Mouse (Mus musculus) olfactory bulb, adult 2 months (tissue): ENCODE data around the gene Zbtb25. TPM values are rescaled to one million over a fixed set of nuclear protein-coding genes. Genes with fewer than 3 reads are reported as not detected.
A peak's percentile ranks its signal among the peaks of the same experiment; 100 is the strongest.

Experiments
- H3K27ac ChIP-seq: fragments of 200-500 bp; 2 replicates; pipeline ENCODE4 v1.5.1; 2012; ENCODE audit warnings: low read depth, low read length; ENCODE audit not compliant: insufficient read depth
- H3K4me1 ChIP-seq: fragments of 200-500 bp; 2 replicates; pipeline ENCODE4 v1.6.1; 2012; ENCODE audit warnings: low read length; ENCODE audit not compliant: control insufficient read depth, insufficient read depth
- H3K4me3 ChIP-seq: fragments of 200-500 bp; 2 replicates; pipeline ENCODE4 v1.5.1; 2012; ENCODE audit warnings: mild to moderate bottlenecking, low read depth, low read length, moderate library complexity; ENCODE audit not compliant: insufficient read depth
- CTCF ChIP-seq: fragments of 200-500 bp; IDR thresholded peaks from 2 replicates; pipeline ENCODE4 v1.5.1; 2012; ENCODE audit warnings: low read depth, mild to moderate bottlenecking, low read length, moderate library complexity; ENCODE audit not compliant: insufficient read depth
- POLR2A ChIP-seq: fragments of 200-500 bp; IDR thresholded peaks from 2 replicates; pipeline ENCODE4 v1.6.1; 2012; ENCODE audit warnings: mild to moderate bottlenecking, low read depth, low read length, moderate library complexity; ENCODE audit not compliant: insufficient read depth
- WGBS: fragments of 180-500 bp; shearing (Covaris S2); methylation state at CpG from one replicate; pipeline ENCODE4 v1.1.7; 2018; 5-methylcytosine and 5-hydroxymethylcytosine counted together
- polyA plus RNA-seq: library from polyadenylated mRNA; stranded (reverse); fragments of >200 nt; gene quantifications from 2 replicates; pipeline ENCODE4 v1.2.4, GENCODE M21; 2012; ENCODE audit warnings: low replicate concordance; ENCODE audit not compliant: missing spikeins, insufficient read depth, insufficient read length

Gene Zbtb25
- polyA plus RNA-seq, 1 experiment: not detected

DNA sequence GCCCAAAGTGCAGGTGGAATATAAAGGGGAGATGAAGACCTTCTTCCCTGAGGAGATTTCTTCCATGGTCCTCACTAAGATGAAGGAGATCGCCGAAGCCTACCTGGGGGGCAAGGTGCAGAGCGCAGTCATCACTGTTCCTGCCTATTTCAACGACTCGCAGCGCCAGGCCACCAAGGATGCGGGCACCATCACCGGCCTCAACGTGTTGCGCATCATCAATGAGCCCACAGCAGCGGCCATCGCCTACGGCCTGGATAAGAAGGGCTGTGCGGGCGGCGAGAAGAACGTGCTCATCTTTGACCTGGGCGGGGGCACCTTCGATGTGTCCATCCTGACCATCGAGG, 35.4 kb upstream of the Zbtb25 start:
- H3K4me1 ChIP-seq: peaks cover 20% of the 10 kb centered on the region
- H3K27ac ChIP-seq: no peak overlapping the region
- peak overlapping the region; percentile 83 for H3K4me3 ChIP-seq
- 11% methylated on average over 20 of the region's 20 CpGs for WGBS
- no peak for TF ChIP-seq CTCF
- no peak for TF ChIP-seq POLR2A

DNA sequence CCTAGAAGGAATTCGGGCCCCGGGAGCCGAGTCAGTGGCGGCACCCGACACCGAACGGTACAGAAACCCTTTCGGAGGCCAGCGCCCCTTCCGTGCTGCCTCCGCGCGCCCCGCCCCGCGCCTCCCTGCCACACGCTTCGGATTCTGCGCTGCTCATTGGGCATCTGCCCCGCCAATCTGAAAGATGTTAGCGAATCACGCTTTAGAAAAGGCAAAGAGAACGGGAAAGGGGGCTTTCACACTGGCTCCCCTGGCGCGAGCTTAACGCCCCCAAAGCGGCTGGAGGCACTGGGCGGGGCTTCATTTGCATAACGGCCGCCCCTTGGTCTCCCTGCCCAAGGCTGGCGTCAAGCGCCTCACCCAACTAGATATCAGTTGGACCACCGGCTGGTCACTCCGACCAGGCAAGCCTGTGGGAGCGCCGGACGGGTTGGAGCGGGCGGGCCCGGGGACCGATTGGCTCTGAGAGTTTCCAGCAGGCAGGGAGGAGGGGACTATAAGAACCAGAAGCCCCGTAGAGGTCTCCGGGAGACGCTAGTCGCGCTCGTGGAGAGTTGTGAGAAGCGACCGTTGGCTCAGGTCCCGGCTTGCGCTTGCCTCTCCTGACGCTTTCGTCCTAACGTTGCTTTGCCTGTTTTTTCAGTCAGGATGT, 34.6 kb upstream of the Zbtb25 start, which contains the start of gene Hspa2:
Hspa2 (plus strand) TSS at position 291 of the 652 bp plus-strand sequence.
- H3K27ac ChIP-seq: peak within 1 kb of the TSS; percentile 95
- WGBS: under 1% methylated on average over 54 of the region's 54 CpGs

DNA sequence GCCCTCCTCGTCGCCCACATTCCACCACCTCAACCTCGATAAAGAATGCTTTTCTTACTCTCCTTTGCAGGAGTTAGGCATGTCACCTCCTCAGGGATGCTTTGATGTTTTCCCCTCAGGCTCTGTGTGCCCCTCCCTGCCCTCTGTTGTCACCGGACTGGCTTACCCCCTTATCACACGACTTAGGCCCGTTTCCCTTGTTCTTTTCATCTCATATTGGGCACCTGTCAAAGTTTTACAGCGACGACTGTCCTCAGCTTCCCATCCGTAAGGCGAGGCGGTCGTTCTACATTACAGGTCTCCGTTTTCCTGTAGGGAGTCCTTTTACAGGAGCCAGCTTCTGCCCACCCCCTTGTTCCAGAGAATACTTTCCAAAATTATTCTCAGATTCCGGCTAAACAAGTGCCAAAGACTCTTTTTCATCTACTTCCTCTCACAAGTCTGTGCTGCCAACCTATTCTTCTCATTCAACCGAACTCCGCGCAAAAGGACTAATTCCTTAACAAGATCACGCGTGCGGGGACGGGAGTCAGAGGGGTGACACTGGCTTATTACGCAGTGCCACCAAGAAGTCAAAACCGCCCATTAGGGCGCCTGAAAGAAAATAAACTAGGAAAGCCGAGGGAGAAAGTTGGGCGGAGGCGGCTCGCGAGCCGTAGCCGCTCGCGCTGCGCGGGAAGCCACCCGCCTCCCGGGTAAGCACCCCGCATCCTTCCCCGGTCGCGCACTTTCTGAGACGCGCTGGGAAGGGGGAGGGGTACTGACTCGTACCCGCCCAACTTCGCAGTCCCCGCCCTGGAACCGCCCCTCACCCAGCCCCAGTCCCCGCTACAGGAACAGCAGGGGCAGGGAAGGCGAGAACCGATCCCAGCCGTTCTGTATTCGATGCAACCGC, 33.8 kb upstream of the Zbtb25 start:
- WGBS: 2% methylated on average over 54 of the region's 54 CpGs
- Histone ChIP-seq H3K4me1 (peaks cover 20% of the 10 kb centered on the region), H3K4me3 (peak overlapping the region; percentile 83), H3K27ac (peak overlapping the region; percentile 95)
- TF ChIP-seq POLR2A (no peak), CTCF (no peak)

More for the DNA sequence above, 34.6 kb upstream of the Zbtb25 start, which contains the start of gene Hspa2:
- H3K4me3 ChIP-seq: peak within 1 kb of the TSS; percentile 83
- TF ChIP-seq CTCF: no peak
- peak; percentile 96 for TF ChIP-seq POLR2A
- peaks cover 20% of the 10 kb centered on the region for H3K4me1 ChIP-seq

DNA sequence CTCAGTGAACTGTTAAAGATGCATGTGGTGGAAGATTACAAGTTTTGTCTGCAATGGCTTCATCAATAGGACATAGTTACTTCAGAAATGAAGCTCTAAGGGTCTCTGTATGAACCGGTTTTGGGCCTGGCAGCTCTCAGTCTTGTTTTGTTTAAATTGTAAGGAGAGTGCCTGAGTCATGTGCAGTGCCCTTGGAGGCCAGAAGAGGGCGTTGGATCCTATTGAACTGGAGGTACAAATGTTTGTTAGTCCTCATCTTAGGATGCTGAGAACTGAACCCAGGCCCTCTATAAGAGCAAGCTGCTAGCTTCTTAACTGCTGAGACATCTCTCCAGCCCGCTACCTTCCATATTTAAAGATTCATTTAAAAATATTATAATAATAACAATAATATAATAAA, 32.3 kb upstream of the Zbtb25 start:
- WGBS: 58% methylated on average over 3 of the region's 3 CpGs
- H3K4me3 ChIP-seq: no peak overlapping the region
- peaks cover 20% of the 10 kb centered on the region for H3K4me1 ChIP-seq
- no peak overlapping the region for H3K27ac ChIP-seq
- TF ChIP-seq CTCF: no peak
- no peak for TF ChIP-seq POLR2A

DNA sequence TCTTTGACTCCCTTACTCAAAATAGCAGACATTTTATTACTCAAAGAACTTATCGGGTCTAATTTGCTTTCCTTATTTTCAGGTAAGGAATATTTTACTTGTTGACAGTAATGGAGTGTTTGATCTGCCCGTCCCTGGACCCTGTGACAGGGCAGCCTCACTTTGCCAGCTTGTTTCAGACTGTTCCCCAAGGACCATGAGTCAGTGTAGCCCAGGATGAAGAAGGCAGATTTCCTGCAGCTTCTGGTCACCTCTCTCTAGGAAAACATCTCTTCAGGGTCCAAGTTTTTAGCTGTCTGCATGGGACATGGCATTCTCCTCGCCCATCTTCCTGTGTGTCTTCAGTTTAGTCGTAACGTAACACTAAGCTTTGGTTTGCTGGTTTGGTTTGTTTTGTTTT, 27.9 kb upstream of the Zbtb25 start:
- WGBS: 91% methylated on average over 5 of the region's 5 CpGs
- Histone ChIP-seq H3K4me3 (no peak overlapping the region), H3K4me1 (no peaks in the 10 kb centered on the region), H3K27ac (no peak overlapping the region)
- no peak for TF ChIP-seq POLR2A
- TF ChIP-seq CTCF: no peak

DNA sequence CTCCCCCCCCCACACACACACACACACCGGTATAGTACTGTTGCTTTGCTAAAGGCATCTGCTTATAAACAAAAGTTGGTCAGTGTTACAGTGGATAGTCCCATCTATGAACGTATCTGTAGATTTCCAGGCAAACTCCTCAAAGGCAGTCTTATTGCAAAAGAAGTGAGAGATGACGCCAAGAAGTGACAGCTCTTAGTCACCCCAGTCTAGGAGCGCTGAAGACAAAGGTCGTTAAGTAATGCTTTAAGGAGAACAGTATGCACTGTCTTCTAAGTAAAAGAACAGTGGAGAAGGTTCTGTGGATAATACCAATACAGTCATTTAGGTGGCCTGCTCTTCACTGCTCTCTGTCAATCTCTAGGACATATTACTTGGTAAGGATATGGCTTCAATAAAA, 23.6 kb upstream of the Zbtb25 start:
- TF ChIP-seq CTCF: no peak
- no peak for TF ChIP-seq POLR2A
- WGBS: 84% methylated on average over 5 of the region's 5 CpGs
- no peak overlapping the region for H3K27ac ChIP-seq
- no peak overlapping the region for H3K4me3 ChIP-seq
- peaks cover 3% of the 10 kb centered on the region; the same call in 1 of the 2 replicates for H3K4me1 ChIP-seq

DNA sequence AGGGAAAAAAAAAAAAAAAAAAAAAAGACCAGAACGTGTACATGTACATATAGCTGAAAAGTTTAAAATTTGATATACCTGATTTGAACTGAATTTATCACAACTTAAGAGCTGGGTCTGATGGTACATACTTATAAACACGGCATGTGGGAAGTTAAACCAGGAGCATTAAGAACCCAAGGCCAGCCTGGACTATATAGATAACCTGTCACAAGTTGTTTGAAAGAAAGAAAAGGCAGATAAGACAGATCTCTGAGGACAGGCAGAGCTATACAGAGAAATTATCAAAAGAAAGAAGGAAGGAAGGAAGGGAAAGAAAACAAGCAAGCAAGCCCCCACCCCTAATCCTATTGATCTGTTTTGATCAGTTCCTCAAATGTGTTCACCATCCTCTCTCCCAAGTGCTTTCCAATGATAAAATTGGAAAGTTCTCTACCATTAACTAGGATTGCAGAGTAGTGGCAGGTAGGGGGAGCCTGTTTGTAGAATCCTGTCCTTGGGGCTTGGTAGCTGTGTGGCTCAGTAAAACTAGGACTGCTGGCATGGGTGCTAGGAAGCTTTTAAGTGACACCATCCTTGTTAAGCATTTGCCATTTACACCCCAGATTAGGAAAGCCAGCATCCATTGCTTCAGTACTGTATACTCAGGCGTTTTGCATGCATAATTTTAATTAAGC, 22.3 kb upstream of the Zbtb25 start:
- WGBS: 85% methylated on average over 3 of the region's 3 CpGs
- Histone ChIP-seq H3K4me1 (peaks cover 3% of the 10 kb centered on the region; the same call in 1 of the 2 replicates), H3K27ac (no peak overlapping the region), H3K4me3 (no peak overlapping the region)
- no peak for TF ChIP-seq CTCF
- TF ChIP-seq POLR2A: no peak

DNA sequence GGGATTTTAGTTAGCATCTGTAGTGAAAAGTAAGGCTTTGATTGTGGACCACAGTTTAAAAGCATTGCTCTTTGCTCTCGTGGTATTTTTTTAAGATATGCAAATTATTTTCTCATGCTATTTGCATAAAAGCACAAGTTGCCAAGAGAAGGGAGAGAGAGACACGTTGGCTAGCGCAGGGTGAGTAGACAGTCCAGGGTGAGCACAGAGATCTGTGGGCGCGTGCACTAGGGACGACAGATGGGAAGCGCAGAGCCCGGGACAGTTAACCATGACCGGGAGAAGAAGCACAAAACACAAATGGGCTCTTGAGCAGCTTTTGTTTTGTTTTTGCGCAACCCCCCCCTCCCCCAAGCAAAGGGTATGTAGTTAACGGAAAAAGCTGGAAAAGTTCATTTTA, 19.4 kb upstream of the Zbtb25 start:
- 69% methylated on average over 11 of the region's 11 CpGs for WGBS

More for the DNA sequence above, 19.4 kb upstream of the Zbtb25 start:
- no peak overlapping the region for H3K4me3 ChIP-seq
- TF ChIP-seq POLR2A (no peak), CTCF (no peak)
- no peak overlapping the region for H3K27ac ChIP-seq
- peaks cover 3% of the 10 kb centered on the region; the same call in 1 of the 2 replicates for H3K4me1 ChIP-seq
